Mouse (Mus musculus) hindbrain, embryonic 15.5 days (tissue): Measurements from ENCODE around the gene Maml2. TPM values are rescaled to one million over a fixed set of nuclear protein-coding genes. Genes with fewer than 3 reads are reported as not detected.
A peak's percentile ranks its signal among the peaks of the same experiment; 100 is the strongest.
"Not testable (repeated sequence)": the region's sequence is repeated elsewhere in the genome, so short reads cannot be mapped to it uniquely, and the experiment has no call there.

ENCODE experiments used
- ATAC-seq: fragments of 200-750 bp; cut with Nextera tagmentation; 2 replicates; pipeline ENCODE4 v1.8.0; 2017; ENCODE audit warnings: low read depth, moderate number of reproducible peaks, moderate TSS enrichment; ENCODE audit not compliant: low FRiP score
- H3K27ac ChIP-seq: fragments of 300-500 bp; sonication (generic); replicated peaks from 2 replicates; pipeline ENCODE4 v1.5.1; 2015; ENCODE audit warnings: mild to moderate bottlenecking, inconsistent platforms
- H3K27me3 ChIP-seq: fragments of 300-500 bp; sonication (generic); 2 replicates; pipeline ENCODE4 v1.6.1; 2015; ENCODE audit warnings: control low read depth, inconsistent platforms
- H3K36me3 ChIP-seq: fragments of 300-500 bp; sonication (generic); 2 replicates; pipeline ENCODE4 v1.6.1; 2015; ENCODE audit warnings: control low read depth, inconsistent platforms
- H3K4me1 ChIP-seq: fragments of 300-500 bp; sonication (generic); replicated peaks from 2 replicates; pipeline ENCODE4 v1.6.1; 2015; ENCODE audit warnings: control low read depth, inconsistent platforms
- H3K4me2 ChIP-seq: fragments of 300-500 bp; sonication (generic); 2 replicates; pipeline ENCODE4 v1.6.1; 2015; ENCODE audit warnings: moderate library complexity, mild to moderate bottlenecking, inconsistent platforms
- H3K4me3 ChIP-seq: fragments of 300-500 bp; sonication (generic); 2 replicates; pipeline ENCODE4 v1.5.1; 2015; ENCODE audit warnings: mild to moderate bottlenecking, inconsistent platforms
- H3K9ac ChIP-seq: fragments of 300-500 bp; sonication (generic); 2 replicates; pipeline ENCODE4 v1.6.1; 2015; ENCODE audit warnings: inconsistent platforms
- H3K9me3 ChIP-seq: fragments of 300-500 bp; sonication (generic); 2 replicates; pipeline ENCODE4 v1.6.1; 2016; ENCODE audit warnings: control low read depth, inconsistent platforms
- WGBS: fragments of 180-500 bp; shearing (Covaris S2); methylation state at CpG from one replicate; pipeline ENCODE4 v1.1.7; 2015; 5-methylcytosine and 5-hydroxymethylcytosine counted together
- polyA plus RNA-seq: library from polyadenylated mRNA; unstranded; fragments of >200 nt; fragmentation: Nextera tagmentation; extraction: Ambion mirVana; gene quantifications from 2 replicates; pipeline ENCODE4 v1.2.1, GENCODE M21; 2015

Maml2 gene
- polyA plus RNA-seq, 1 experiment from 2014 or later: 11.2 TPM

GRCm38 (mm10) chr9:13703100-13703499 is 405.3 kb downstream of the Maml2 start:
- H3K9ac ChIP-seq: no peak overlapping the region
- H3K9me3 ChIP-seq: no peaks in the 10 kb centered on the region
- no peaks in the 10 kb centered on the region for H3K27me3 ChIP-seq
- ATAC-seq: no peak
- no peak overlapping the region for H3K4me2 ChIP-seq
- 89% methylated on average over 2 of the region's 2 CpGs for WGBS
- no peak overlapping the region for H3K27ac ChIP-seq
- no peaks in the 10 kb centered on the region for H3K4me1 ChIP-seq
- no peak overlapping the region for H3K4me3 ChIP-seq
- H3K36me3 ChIP-seq: peaks cover 8% of the 10 kb centered on the region; the same call in 1 of the 2 replicates

GRCm38 (mm10) chr9:13704917-13705316 is 407.2 kb downstream of the Maml2 start:
- no peak overlapping the region for H3K4me3 ChIP-seq
- H3K9ac ChIP-seq: no peak overlapping the region
- H3K4me2 ChIP-seq: no peak overlapping the region
- peaks cover 8% of the 10 kb centered on the region; the same call in 1 of the 2 replicates for H3K36me3 ChIP-seq
- no peak overlapping the region for H3K27ac ChIP-seq
- ATAC-seq: no peak
- WGBS: 93% methylated on average over 4 of the region's 4 CpGs
- H3K9me3 ChIP-seq: no peaks in the 10 kb centered on the region
- H3K4me1 ChIP-seq: no peaks in the 10 kb centered on the region
- H3K27me3 ChIP-seq: no peaks in the 10 kb centered on the region

- Histone ChIP-seq H3K36me3 (peaks cover 8% of the 10 kb centered on the region; the same call in 1 of the 2 replicates), H3K9ac (no peak overlapping the region), H3K27me3 (no peaks in the 10 kb centered on the region), H3K4me1 (no peaks in the 10 kb centered on the region), H3K9me3 (no peaks in the 10 kb centered on the region), H3K27ac (no peak overlapping the region), H3K4me3 (no peak overlapping the region), H3K4me2 (no peak overlapping the region)
- ATAC-seq: no peak
- 47% methylated on average over 3 of the region's 3 CpGs for WGBS
Measured at GRCm38 (mm10) chr9:13707066-13707555, 409.4 kb downstream of the Maml2 start.

GRCm38 (mm10) chr9:13709436-13709835 is 411.7 kb downstream of the Maml2 start:
- H3K4me1 ChIP-seq: no peaks in the 10 kb centered on the region
- WGBS: 84% methylated on average over 5 of the region's 5 CpGs

GRCm38 (mm10) chr9:13715891-13716290 is 418.1 kb downstream of the Maml2 start:
- not testable (repeated sequence) for H3K27me3 ChIP-seq, H3K4me3 ChIP-seq, H3K36me3 ChIP-seq, H3K4me1 ChIP-seq, H3K27ac ChIP-seq, H3K9me3 ChIP-seq, ATAC-seq, H3K9ac ChIP-seq
- peak overlapping the region; percentile 37; the same call in 1 of the 2 replicates for H3K4me2 ChIP-seq
- WGBS: 70% methylated on average over 2 of the region's 2 CpGs

More at GRCm38 (mm10) chr9:13709436-13709835, 411.7 kb downstream of the Maml2 start:
- no peak for ATAC-seq
- Histone ChIP-seq H3K27ac (no peak overlapping the region), H3K9ac (no peak overlapping the region), H3K36me3 (peaks cover 5% of the 10 kb centered on the region; the same call in 1 of the 2 replicates), H3K4me3 (no peak overlapping the region), H3K27me3 (no peaks in the 10 kb centered on the region), H3K9me3 (no peaks in the 10 kb centered on the region), H3K4me2 (no peak overlapping the region)

GRCm38 (mm10) chr9:13716316-13717099 is 418.8 kb downstream of the Maml2 start:
- Histone ChIP-seq H3K9me3 (no peaks in the 10 kb centered on the region), H3K36me3 (no peaks in the 10 kb centered on the region), H3K4me1 (peaks cover 2% of the 10 kb centered on the region; the same call in 1 of the 2 replicates), H3K4me2 (peak overlapping the region; percentile 37; the same call in 1 of the 2 replicates), H3K27ac (no peak overlapping the region), H3K4me3 (no peak overlapping the region), H3K27me3 (no peaks in the 10 kb centered on the region), H3K9ac (no peak overlapping the region)
- peak; percentile 66 for ATAC-seq
- WGBS: 23% methylated on average over 8 of the region's 8 CpGs

GRCm38 (mm10) chr9:13748404-13748797 is 450.6 kb downstream of the Maml2 start, which contains the start of gene Mtmr2:
Gene Mtmr2, plus strand, starts transcription at chr9:13748410.
- no peaks in the 10 kb centered on the region for H3K9me3 ChIP-seq

GRCm38 (mm10) chr9:13748798-13749674 is 451.3 kb downstream of the Maml2 start:
- H3K27me3 ChIP-seq: no peaks in the 10 kb centered on the region
- H3K4me1 ChIP-seq: peaks cover 17% of the 10 kb centered on the region
- H3K4me2 ChIP-seq: peak overlapping the region; percentile 69
- under 1% methylated on average over 60 of the region's 60 CpGs for WGBS
- H3K4me3 ChIP-seq: peak overlapping the region; percentile 97
- peak overlapping the region; percentile 97 for H3K9ac ChIP-seq
- ATAC-seq: peak; percentile 100
- no peaks in the 10 kb centered on the region for H3K9me3 ChIP-seq
- no peaks in the 10 kb centered on the region for H3K36me3 ChIP-seq
- H3K27ac ChIP-seq: peak overlapping the region; percentile 91

More at GRCm38 (mm10) chr9:13748404-13748797, 450.6 kb downstream of the Maml2 start, which contains the start of gene Mtmr2:
- Histone ChIP-seq H3K4me1 (peaks cover 17% of the 10 kb centered on the region), H3K4me3 (peak within 1 kb of the TSS; percentile 97), H3K27me3 (no peaks in the 10 kb centered on the region), H3K27ac (peak within 1 kb of the TSS; percentile 91), H3K36me3 (no peaks in the 10 kb centered on the region), H3K4me2 (peak within 1 kb of the TSS; percentile 69), H3K9ac (peak within 1 kb of the TSS; percentile 97)
- ATAC-seq: no peak
- WGBS: 50% methylated on average over 2 of the region's 2 CpGs

- 2% methylated on average over 7 of the region's 7 CpGs for WGBS
- H3K4me1 ChIP-seq: peaks cover 17% of the 10 kb centered on the region
- ATAC-seq: no peak
- H3K9ac ChIP-seq: peak overlapping the region; percentile 97
- H3K4me3 ChIP-seq: peak overlapping the region; percentile 97
- peak overlapping the region; percentile 91 for H3K27ac ChIP-seq
- H3K4me2 ChIP-seq: peak overlapping the region; percentile 69
- H3K9me3 ChIP-seq: no peaks in the 10 kb centered on the region
- H3K27me3 ChIP-seq: no peaks in the 10 kb centered on the region
- no peaks in the 10 kb centered on the region for H3K36me3 ChIP-seq
Measured at GRCm38 (mm10) chr9:13749675-13749998, 451.9 kb downstream of the Maml2 start.

GRCm38 (mm10) chr9:13752543-13752942 is 454.8 kb downstream of the Maml2 start:
- no peak overlapping the region for H3K9ac ChIP-seq
- no peaks in the 10 kb centered on the region for H3K9me3 ChIP-seq
- no peaks in the 10 kb centered on the region for H3K36me3 ChIP-seq
- no peak overlapping the region for H3K27ac ChIP-seq
- no peak overlapping the region for H3K4me2 ChIP-seq
- no peak overlapping the region for H3K4me3 ChIP-seq
- H3K4me1 ChIP-seq: peaks cover 17% of the 10 kb centered on the region
- no peak for ATAC-seq
- 75% methylated on average over 4 of the region's 4 CpGs for WGBS
- no peaks in the 10 kb centered on the region for H3K27me3 ChIP-seq
